Mouse (Mus musculus): ENCODE results near the gene Hist1h4k.

The Hist1h4k gene

DNA sequence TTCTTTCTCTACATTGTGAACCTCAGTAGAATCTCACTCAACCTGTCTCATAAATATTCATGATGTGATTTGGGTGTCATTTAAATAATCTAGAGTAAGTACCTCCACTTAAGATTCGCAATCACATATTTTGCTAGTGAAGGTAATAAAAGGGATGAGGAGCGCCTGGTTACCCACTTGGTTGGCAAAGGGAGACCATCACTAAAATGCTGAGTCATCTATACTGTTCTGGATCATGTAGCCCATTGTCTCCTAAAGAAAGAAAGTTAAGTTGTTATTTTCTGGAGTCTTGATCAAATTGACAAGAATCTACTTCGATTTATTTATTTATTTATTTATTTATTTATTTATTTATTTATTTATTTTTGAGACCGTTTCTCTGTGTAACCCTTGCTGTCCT lies 43.6 kb downstream of the Hist1h4k start:
- in situ Hi-C loops (cut with MboI; ENCODE audit: low pct_unique_long_range_greater_than_20kb in 1 of 2, low sequenced_read_pairs in 2 of 2, unreplicated experiment in 1 of 2): no loop called here

Data from mouse embryonic stem cell (cell line).